ENCODE assay signal across 1 mouse cellular context in genomic region chr8:4492851-4493685, GRCm38 (mm10).
TF ChIP-seq lines count a peak whose summit lies in the region.

TSS of gene Cers4 (plus strand) at chr8:4493026.

TF ChIP-seq in CH12.LX, 34 proteins besides CTCF, POLR2A, EP300 and RAD21 (continued from another document):
- TF ChIP-seq MYC (IDR thresholded peaks at IDR 0.05; ENCODE audit: low read depth, low read length) (no peak), ELF1 (IDR thresholded peaks at IDR 0.05; ENCODE audit: low read depth, low read length) (0 out of 2 replicates have a peak, but pooled peaks have one; percentile 37), JUND (conservative IDR thresholded peaks at IDR 0.05; ENCODE audit: low read depth, low read length) (no peak), MAFK (IDR thresholded peaks at IDR 0.05; ENCODE audit: insufficient replicate concordance, low read length) (no peak), JUN (IDR thresholded peaks at IDR 0.05; ENCODE audit: insufficient read depth, low read depth, low read length) (no peak), TCF12 (IDR thresholded peaks at IDR 0.05; ENCODE audit: low read depth, low read length) (peak; percentile 66; the same call in 1 of the 2 replicates), SMC3 (IDR thresholded peaks at IDR 0.05; ENCODE audit: low read depth, low read length) (no peak), IRF4 (IDR thresholded peaks at IDR 0.05; ENCODE audit: low read depth, low read length) (peak; percentile 46), BHLHE40 (IDR thresholded peaks at IDR 0.05; ENCODE audit: low read depth, low read length) (no peak), PAX5 (IDR thresholded peaks at IDR 0.05; ENCODE audit: low read length) (no peak)
